Mouse (Mus musculus): ENCODE data around the gene Eef1e1.

GRCm38 (mm10) chr13:38672336-38672735 is 13.5 kb upstream of the Eef1e1 start:
- TF ChIP-seq POLR2A (IDR thresholded peaks at IDR 0.05; ENCODE audit: borderline replicate concordance, extremely low read depth, low read depth, low read length), result no peak
- TF ChIP-seq CTCF (IDR thresholded peaks at IDR 0.05; ENCODE audit: insufficient read depth, low read length), result no peak
